Mouse (Mus musculus): ENCODE results near the gene Elk4.

DNA sequence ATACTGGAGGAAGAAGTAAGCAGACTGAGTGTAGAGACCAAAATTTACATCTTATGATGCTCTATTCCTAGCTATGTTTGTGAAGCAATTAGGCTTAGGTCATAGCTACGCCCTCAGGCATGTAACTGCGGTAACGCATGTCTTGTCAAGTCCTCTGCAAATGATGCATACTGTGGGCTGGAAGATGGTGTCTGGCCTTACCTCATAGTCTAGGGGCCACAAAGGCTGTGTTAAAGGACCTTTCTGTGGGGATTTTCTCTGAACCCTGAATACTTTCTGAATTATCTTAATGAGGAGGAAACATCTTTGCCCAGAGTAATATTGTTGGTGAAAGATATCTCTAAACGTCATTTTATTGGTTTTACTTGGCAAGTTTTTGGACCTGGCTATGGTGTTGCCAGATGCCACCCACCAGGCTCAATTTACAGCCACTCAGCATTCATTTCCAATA lies 5.5 kb upstream of the Elk4 start:
- TF ChIP-seq EP300 (IDR thresholded peaks at IDR 0.05; ENCODE audit: low read depth) (no peak), CTCF (IDR thresholded peaks at IDR 0.05; ENCODE audit: low read depth) (no peak)

All from liver, embryonic 14.5 days (tissue).